Mouse (Mus musculus) adrenal gland, adult (tissue): ENCODE data around the gene Prr29.
"Not testable (repeated sequence)": the region's sequence is repeated elsewhere in the genome, so short reads cannot be mapped to it uniquely, and the experiment has no call there.

Source experiments
- DNase-seq, 2 experiments: peaks; one replicate each; pipeline ENCODE4 v3.0.0; 2022 to 2023; ENCODE audit warnings: low spot score in 1 of 2; ENCODE audit not compliant: inconsistent age in 2 of 2

Prr29 gene

DNA sequence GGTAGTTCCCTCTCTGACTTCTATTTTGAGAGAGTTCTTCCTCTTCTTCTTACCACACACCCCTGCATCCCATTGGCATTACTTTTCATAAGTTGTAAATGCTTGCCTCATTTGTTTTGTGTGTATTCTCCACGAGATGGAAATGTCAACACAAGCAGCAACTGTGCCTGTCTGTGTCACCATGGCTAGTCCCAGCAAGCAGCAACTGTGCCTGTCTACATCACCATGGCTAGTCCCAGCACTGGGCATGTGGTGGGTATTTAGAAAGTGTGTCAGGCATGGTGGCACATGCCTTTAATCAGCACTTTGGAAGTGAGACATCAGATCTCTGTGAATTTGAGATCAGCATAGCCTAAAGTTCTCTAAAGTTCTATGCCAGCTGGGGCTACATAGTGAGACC, 11.1 kb upstream of the Prr29 start:
- no peak for DNase-seq

GRCm38 (mm10) chr11:106355382-106356128, 9.7 kb upstream of the Prr29 start:
- DNase-seq: peak; percentile 42 to 78

- no peak for DNase-seq
Measured at GRCm38 (mm10) chr11:106359350-106359749, 5.9 kb upstream of the Prr29 start.

GRCm38 (mm10) chr11:106364712-106365111, 560 bp upstream of the Prr29 start:
- DNase-seq: no peak

DNA sequence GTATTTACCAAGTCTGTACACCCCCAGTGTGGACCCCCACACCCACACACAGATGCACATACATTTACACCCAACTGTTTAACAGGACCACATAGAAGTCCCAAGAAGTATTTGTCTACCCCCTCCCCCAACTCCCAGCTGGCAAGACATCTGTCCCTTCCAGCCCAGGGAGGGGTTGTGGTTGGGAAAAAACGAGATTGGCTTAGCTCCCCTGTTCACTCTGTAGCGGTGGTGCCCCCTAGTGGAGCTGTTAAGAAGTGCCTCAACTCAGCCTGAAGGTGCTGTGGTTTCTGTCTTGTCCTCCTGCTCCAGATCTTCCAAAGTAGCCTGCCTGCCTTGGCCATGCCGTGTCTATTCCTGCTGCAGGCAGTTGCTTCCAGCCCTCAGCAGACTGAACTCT, 1.0 kb downstream of the Prr29 start:
- peak; percentile 73 to 92 for DNase-seq

GRCm38 (mm10) chr11:106373998-106374397, 8.7 kb downstream of the Prr29 start:
- no peak for DNase-seq

DNA sequence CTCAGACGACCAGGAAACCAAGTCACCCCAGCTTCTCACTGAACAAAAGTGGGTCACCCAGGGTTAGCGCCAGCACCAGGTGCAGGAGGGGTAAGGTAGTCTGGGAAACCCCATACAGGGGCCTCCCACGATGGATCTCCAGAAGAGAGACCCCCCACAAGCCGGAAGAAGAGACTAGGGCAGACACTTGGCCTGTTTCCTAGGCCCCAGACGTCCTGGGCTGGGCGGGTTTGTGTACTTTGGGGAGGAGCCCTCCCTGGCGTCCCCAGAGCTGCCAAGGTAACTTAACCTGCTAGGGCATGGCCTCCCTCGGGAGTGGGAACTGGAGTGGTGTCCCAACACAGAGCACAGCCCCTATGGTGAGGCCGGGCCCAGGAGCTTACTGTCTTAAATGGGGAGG, 9.3 kb downstream of the Prr29 start:
- DNase-seq: no peak

DNA sequence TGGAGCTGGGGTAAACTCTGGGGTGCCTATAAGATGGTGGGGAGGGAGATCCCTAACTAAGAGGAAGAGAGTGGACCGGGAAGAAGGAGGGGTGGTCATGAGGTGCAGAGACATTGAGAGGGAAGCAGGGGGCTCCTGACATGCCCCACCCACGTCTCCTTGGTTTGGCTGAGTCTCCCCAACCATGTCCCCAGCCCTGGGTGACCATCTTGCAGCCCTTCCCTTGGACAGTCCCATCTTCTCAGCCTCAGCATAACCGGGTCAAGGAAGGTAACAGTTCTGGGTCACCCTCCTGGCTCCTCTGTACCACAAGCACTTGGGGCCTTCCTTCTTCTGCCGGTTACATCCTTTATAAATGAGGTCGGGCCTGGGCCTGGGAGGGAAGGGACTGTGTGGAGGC, 9.7 kb downstream of the Prr29 start:
- no peak for DNase-seq

DNA sequence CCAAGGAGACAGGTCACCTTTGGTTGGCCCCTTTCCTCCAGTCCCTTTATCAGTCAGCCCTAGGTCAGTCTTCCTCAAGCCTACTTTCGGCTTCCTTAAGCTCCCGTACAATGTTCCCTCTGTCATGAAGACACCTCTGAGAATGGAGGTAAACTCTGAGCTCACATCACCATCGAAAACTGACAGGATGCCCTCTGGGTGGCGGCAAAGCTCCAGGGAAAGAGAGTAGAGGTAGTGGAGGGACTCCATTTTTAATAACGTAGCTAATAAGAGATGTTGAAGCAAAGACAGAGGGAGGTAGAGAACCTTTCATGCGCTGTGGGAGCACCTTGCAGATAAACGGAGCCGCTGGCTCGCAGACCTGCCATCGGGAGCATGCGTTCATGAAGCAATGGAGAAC, 15.7 kb downstream of the Prr29 start:
- DNase-seq: no peak

- peak; percentile 71 to 89 for DNase-seq
Measured at GRCm38 (mm10) chr11:106381883-106382282, 16.6 kb downstream of the Prr29 start.

DNA sequence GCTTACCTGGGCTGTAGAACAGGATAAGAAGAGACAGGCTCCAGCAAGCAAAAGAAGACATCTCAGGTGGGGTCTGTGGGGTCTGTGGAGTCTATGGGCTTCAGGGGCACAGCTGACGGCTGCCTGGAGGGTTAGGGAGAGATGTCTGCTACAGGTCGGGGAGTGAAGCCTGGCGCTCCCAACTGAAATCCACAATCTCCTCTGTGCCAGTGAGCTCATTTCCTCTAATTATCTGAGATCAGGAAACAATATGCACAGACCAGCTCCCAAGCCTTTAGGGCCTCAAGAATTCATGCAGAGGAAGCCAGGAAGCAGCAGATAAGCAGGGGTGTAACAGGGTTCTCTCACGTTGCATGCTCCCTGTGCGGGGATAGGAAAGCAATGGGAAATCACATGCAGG, 17.2 kb downstream of the Prr29 start:
- peak; percentile 29 to 58 for DNase-seq

DNA sequence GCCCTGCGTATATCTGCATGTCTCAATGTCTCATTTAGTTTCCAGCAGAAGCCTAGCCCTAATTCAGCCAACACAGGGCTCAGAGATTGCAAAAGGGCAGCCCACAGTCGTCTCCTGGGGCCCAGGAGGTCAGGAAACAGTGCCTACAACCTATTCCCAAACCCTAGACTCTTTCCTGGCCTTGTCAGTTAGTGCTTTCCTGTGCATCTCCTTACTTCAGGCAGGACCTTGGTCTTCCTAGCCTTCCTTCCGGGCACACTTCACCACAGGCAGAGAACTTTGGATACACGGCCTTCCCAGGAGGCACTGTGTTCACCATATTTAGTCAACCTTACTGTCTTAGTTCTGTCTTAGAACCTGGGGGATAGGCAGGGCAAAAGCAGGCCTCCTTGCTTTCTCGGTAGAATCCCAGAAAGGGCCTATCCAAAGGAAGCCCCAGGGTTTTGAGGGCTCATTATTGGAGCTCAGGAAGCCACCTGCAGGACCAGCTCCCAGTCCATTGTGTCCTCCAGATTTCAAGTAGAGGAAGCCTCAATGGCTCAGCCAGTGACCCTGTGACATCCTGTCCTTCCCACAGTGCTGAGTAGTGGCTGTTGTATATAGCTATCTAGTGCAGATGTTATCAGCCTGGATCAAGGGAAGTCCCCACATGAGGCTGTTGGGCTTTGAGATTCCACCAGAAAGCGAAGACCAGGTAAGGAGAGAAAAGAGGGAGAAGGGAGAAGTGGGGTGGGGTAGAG, 17.9 kb downstream of the Prr29 start:
- no peak for DNase-seq

DNA sequence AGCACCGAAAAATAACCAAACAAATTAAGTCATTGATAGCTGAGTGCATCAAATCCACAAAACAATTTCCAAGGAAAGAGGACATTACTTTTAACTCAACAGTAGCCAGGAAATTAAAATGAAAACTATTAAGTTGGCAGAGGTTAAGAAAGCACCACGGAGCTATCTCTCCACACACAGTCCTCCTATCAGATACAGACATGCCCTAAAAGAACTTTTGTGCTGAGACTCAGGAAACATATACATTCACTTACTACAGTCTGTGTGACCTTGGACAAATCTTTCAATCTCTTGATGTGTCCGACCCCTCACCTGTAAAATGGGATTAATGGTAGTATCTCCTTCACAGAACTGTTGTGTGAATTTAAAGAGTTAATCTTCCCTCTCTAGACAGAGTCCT, 21.1 kb downstream of the Prr29 start:
- no peak for DNase-seq

- DNase-seq: no peak
Measured at GRCm38 (mm10) chr11:106387020-106387419, 21.7 kb downstream of the Prr29 start.

DNA sequence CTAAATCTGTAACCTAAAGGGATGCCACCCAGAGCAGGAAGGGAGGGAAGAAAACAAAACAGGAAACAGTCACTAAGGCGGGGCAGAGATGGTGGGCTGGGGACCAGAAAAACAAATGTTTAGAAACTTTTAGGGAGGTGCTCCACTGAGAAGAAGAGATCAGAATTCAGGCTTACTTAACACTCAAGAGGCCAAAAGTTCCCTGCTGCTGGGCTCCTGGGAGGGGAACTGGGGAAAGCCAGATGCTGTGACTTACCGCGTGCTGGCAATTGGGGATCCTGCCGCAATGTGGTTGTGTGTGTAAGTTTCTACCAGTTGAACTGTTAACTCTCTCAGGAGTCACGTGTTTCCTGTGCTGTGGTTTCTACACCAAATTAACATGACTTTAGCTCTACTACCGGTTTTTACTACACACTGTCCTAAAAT, 22.5 kb downstream of the Prr29 start, which contains the start of gene Icam2:
Gene Icam2, minus strand, starts transcription at position 285 of the 426 bp plus-strand sequence.
- no peak for DNase-seq

- no peak for DNase-seq
Measured at GRCm38 (mm10) chr11:106389611-106390010, 24.3 kb downstream of the Prr29 start.

DNA sequence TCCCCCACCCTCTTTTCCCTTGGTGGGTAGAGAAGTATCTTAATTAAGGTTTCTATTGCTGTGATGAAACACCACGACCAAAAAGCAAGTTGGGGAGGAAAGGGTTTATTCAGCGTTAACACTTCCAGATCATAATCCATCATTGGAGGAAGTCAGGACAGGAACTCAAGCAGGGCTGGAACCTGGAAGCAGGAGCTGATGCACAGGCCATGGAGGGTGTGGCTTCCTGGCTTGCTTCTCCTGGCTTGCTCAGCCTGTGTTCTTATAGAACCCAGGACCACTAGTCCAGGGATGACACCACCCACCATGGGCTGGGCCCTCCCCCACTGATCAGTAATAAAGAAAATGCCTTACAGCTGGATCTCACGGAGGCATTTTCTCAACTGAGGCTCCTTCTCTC, 25.5 kb downstream of the Prr29 start:
- no peak for DNase-seq

- peak; percentile 71 to 91 for DNase-seq
Measured at GRCm38 (mm10) chr11:106391546-106392188, 26.4 kb downstream of the Prr29 start.

DNA sequence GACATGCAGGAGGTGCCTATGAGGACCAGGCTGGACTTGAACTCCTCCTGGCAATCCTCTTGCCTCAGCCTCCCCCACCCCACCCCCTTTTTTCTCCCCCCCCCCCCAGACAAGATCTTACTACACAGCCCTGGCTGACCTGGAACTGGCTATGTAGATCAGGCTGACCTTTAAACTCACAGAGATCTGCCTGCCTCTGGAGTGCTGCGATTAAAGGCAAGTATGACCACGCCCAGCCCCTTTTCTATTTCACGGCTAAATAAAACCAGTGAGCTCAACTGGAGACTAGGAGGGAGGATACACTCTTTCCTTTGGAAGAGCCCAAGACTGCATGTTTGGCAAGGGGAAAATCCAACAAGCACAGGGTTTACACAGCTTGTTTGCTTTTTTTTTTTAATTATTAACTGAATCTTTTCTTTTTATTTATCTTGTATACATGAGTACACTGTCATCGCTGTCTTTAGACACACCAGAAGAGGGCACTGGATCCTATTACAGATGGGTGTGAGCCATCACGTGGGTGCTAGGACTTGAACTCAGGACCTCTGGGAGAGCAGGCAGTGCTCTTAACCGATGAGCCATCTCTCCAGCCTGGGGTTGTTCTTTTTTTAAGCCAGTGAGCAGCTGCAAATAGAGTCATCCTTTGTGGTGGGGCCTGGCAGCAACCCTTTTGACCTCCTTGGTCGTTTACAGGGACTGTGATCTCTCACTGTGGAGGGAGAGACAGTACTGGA, 27.5 kb downstream of the Prr29 start:
- DNase-seq: no peak

- no peak for DNase-seq
Measured at GRCm38 (mm10) chr11:106393331-106393616, 28.0 kb downstream of the Prr29 start.

GRCm38 (mm10) chr11:106394055-106394454, 28.8 kb downstream of the Prr29 start:
- not testable (repeated sequence) for DNase-seq
